Mouse (Mus musculus): ENCODE data around the gene Zdhhc18. TPM values are rescaled to one million over a fixed set of nuclear protein-coding genes. Genes with fewer than 3 reads are reported as not detected.

Gene Zdhhc18
- polyA plus RNA-seq, 2 experiments: 4.0 to 38.0 TPM

DNA sequence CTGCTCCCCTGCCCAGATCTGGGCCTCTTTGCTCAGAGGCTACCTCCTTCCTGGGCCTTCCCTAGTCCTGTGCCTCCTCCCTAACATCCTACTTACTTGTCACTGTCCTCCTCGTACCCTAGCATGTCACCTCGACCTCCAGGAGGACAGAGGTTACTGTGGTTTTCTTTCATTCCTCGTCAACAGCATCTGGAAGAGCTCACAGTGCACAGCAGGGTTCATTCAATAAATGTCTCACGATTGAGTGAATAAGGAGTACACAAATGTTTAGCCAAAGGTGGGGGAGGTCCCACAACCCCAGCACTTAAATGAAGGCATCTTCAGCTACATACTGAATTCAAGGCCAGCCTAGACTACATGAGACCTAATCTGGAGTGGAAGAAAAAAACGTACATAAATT lies 23.7 kb downstream of the Zdhhc18 start:
- no peak for TF ChIP-seq POLR2A (IDR thresholded peaks at IDR 0.05; ENCODE audit: borderline replicate concordance, extremely low read depth, insufficient read depth, insufficient read length)
- no peak overlapping the region for H3K4me3 ChIP-seq (replicated peaks; ENCODE audit: low read length)
- no peak overlapping the region for H3K4me2 ChIP-seq (replicated peaks; ENCODE audit: low read depth, low read length, severe bottlenecking)
- H3K9ac ChIP-seq (ENCODE audit: low read depth, low read length, severe bottlenecking): no peak overlapping the region
- ATAC-seq (ENCODE audit: low FRiP score, low read depth) (no peak), DNase-seq (ENCODE audit: low spot score) (no peak)
- H3K27ac ChIP-seq (replicated peaks; ENCODE audit: low read depth, low read length): no peak overlapping the region
- H3K9me3 ChIP-seq (ENCODE audit: control insufficient read depth, low read length): no peaks in the 10 kb centered on the region
- H3K4me1 ChIP-seq (ENCODE audit: control insufficient read depth, insufficient read depth, low read length): 0 out of 2 replicates have a peak, but pooled peaks cover under 1% of the 10 kb centered on the region
- peaks cover 42% of the 10 kb centered on the region for H3K36me3 ChIP-seq (ENCODE audit: control insufficient read depth, insufficient read depth, low read length)
- WGBS: 43% methylated on average over 5 of the region's 5 CpGs
- H3K27me3 ChIP-seq (ENCODE audit: control insufficient read depth, insufficient read depth, low read length): no peaks in the 10 kb centered on the region

GRCm38 (mm10) chr4:133625621-133626071 lies 24.3 kb downstream of the Zdhhc18 start:
- H3K9me3 ChIP-seq (ENCODE audit: control insufficient read depth, low read length): no peaks in the 10 kb centered on the region
- H3K36me3 ChIP-seq (ENCODE audit: control insufficient read depth, insufficient read depth, low read length): peaks cover 46% of the 10 kb centered on the region
- TF ChIP-seq POLR2A (IDR thresholded peaks at IDR 0.05; ENCODE audit: borderline replicate concordance, extremely low read depth, insufficient read depth, insufficient read length): no peak
- 68% methylated on average over 11 of the region's 11 CpGs for WGBS
- no peak overlapping the region for H3K4me2 ChIP-seq (replicated peaks; ENCODE audit: low read depth, low read length, severe bottlenecking)
- no peak overlapping the region for H3K4me3 ChIP-seq (replicated peaks; ENCODE audit: low read length)
- DNase-seq (ENCODE audit: low spot score) (no peak), ATAC-seq (ENCODE audit: low FRiP score, low read depth) (no peak)
- no peaks in the 10 kb centered on the region for H3K4me1 ChIP-seq (ENCODE audit: control insufficient read depth, insufficient read depth, low read length)
- no peak overlapping the region for H3K9ac ChIP-seq (ENCODE audit: low read depth, low read length, severe bottlenecking)
- H3K27ac ChIP-seq (replicated peaks; ENCODE audit: low read depth, low read length): no peak overlapping the region
- no peaks in the 10 kb centered on the region for H3K27me3 ChIP-seq (ENCODE audit: control insufficient read depth, insufficient read depth, low read length)

- H3K27ac ChIP-seq (replicated peaks; ENCODE audit: low read depth, low read length): no peak overlapping the region
- H3K9me3 ChIP-seq (ENCODE audit: control insufficient read depth, low read length): no peaks in the 10 kb centered on the region
- H3K4me3 ChIP-seq (replicated peaks; ENCODE audit: low read length): no peak overlapping the region
- ATAC-seq (ENCODE audit: low FRiP score, low read depth) (no peak), DNase-seq (ENCODE audit: low spot score) (no peak)
- H3K4me2 ChIP-seq (replicated peaks; ENCODE audit: low read depth, low read length, severe bottlenecking): no peak overlapping the region
- WGBS: 93% methylated on average over 7 of the region's 7 CpGs
- H3K4me1 ChIP-seq (ENCODE audit: control insufficient read depth, insufficient read depth, low read length): no peaks in the 10 kb centered on the region
- peaks cover 51% of the 10 kb centered on the region for H3K36me3 ChIP-seq (ENCODE audit: control insufficient read depth, insufficient read depth, low read length)
- no peak overlapping the region for H3K9ac ChIP-seq (ENCODE audit: low read depth, low read length, severe bottlenecking)
- H3K27me3 ChIP-seq (ENCODE audit: control insufficient read depth, insufficient read depth, low read length): no peaks in the 10 kb centered on the region
- TF ChIP-seq POLR2A (IDR thresholded peaks at IDR 0.05; ENCODE audit: borderline replicate concordance, extremely low read depth, insufficient read depth, insufficient read length): no peak
Observed at GRCm38 (mm10) chr4:133624830-133625229, 25.1 kb downstream of the Zdhhc18 start.

- H3K4me3 ChIP-seq (replicated peaks; ENCODE audit: low read length): no peak overlapping the region
- DNase-seq (ENCODE audit: low spot score) (no peak), ATAC-seq (ENCODE audit: low FRiP score, low read depth) (no peak)
- no peaks in the 10 kb centered on the region for H3K27me3 ChIP-seq (ENCODE audit: control insufficient read depth, insufficient read depth, low read length)
- 81% methylated on average over 10 of the region's 11 CpGs for WGBS
- H3K9me3 ChIP-seq (ENCODE audit: control insufficient read depth, low read length): no peaks in the 10 kb centered on the region
- no peaks in the 10 kb centered on the region for H3K4me1 ChIP-seq (ENCODE audit: control insufficient read depth, insufficient read depth, low read length)
- no peak overlapping the region for H3K4me2 ChIP-seq (replicated peaks; ENCODE audit: low read depth, low read length, severe bottlenecking)
- no peak for TF ChIP-seq POLR2A (IDR thresholded peaks at IDR 0.05; ENCODE audit: borderline replicate concordance, extremely low read depth, insufficient read depth, insufficient read length)
- peaks cover 63% of the 10 kb centered on the region for H3K36me3 ChIP-seq (ENCODE audit: control insufficient read depth, insufficient read depth, low read length)
- no peak overlapping the region for H3K9ac ChIP-seq (ENCODE audit: low read depth, low read length, severe bottlenecking)
- no peak overlapping the region for H3K27ac ChIP-seq (replicated peaks; ENCODE audit: low read depth, low read length)
Observed at GRCm38 (mm10) chr4:133622161-133622695, 27.7 kb downstream of the Zdhhc18 start.

GRCm38 (mm10) chr4:133620668-133621067 lies 29.3 kb downstream of the Zdhhc18 start:
- Histone ChIP-seq H3K27ac (replicated peaks; ENCODE audit: low read depth, low read length) (no peak overlapping the region), H3K4me1 (ENCODE audit: control insufficient read depth, insufficient read depth, low read length) (no peaks in the 10 kb centered on the region), H3K4me2 (replicated peaks; ENCODE audit: low read depth, low read length, severe bottlenecking) (no peak overlapping the region), H3K4me3 (replicated peaks; ENCODE audit: low read length) (no peak overlapping the region), H3K9ac (ENCODE audit: low read depth, low read length, severe bottlenecking) (no peak overlapping the region), H3K9me3 (ENCODE audit: control insufficient read depth, low read length) (no peaks in the 10 kb centered on the region), H3K27me3 (ENCODE audit: control insufficient read depth, insufficient read depth, low read length) (no peaks in the 10 kb centered on the region), H3K36me3 (ENCODE audit: control insufficient read depth, insufficient read depth, low read length) (peaks cover 50% of the 10 kb centered on the region)
- no peak for ATAC-seq (ENCODE audit: low FRiP score, low read depth)
- no peak for TF ChIP-seq POLR2A (IDR thresholded peaks at IDR 0.05; ENCODE audit: borderline replicate concordance, extremely low read depth, insufficient read depth, insufficient read length)
- no peak for DNase-seq (ENCODE audit: low spot score)
- 90% methylated on average over 8 of the region's 8 CpGs for WGBS
